Mouse (Mus musculus): Measurements from ENCODE around the gene Vmn1r170. TPM values are rescaled to one million over a fixed set of nuclear protein-coding genes. Genes with fewer than 3 reads are reported as not detected.
"Not testable (repeated sequence)": the region's sequence is repeated elsewhere in the genome, so short reads cannot be mapped to it uniquely, and the experiment has no call there.

The Vmn1r170 gene
- total RNA-seq (2021) = not detected in 2 replicates
- long read RNA-seq, experiment 1 = 0 reads
- long read RNA-seq, experiment 2 = 0 reads

DNA sequence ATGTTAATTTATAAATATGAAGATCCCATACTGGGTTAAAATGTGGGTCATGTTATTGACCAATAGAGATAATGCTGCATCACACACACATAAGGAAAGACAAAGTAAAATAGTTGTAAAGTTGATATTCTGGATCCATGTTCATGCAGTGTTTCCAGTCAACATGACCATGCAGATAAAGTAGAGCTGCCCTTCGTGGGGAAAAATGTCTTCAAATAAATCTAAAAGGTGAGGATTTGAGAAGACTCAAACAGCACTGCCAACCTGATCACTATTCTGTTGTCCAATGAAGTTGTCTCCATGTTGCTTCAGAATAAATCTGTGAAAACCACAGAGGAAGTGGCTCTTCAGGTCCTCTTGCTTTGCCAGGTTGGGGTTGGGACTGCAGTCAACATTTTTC lies at the start of gene Vmn1r170:
Gene Vmn1r170, plus strand, starts transcription at position 301 of the 400 bp plus-strand sequence.
- not testable (repeated sequence) for DNase-seq

DNA sequence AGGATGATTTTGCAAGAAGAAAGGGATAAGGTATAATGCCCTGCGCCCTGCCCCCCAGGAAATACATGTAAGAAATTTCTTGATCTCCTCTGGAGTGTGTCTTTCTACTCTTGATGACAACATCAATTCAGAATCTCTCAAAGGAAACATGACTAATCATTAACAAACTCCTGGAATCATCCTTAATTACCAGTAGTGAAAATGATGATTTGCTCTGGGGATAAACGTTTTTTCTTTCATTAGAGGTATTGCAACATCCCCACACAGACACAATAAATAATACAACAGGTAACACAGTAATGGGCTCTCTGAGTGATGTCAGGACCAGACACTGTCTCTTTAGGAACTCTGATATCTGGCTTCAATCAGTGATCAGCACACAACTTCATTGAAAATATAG lies 30.7 kb upstream of the Vmn1r170 start, which contains the start of gene Vmn1r169:
Gene Vmn1r169, plus strand, starts transcription at position 301 of the 400 bp plus-strand sequence.
- not testable (repeated sequence) for DNase-seq

DNA sequence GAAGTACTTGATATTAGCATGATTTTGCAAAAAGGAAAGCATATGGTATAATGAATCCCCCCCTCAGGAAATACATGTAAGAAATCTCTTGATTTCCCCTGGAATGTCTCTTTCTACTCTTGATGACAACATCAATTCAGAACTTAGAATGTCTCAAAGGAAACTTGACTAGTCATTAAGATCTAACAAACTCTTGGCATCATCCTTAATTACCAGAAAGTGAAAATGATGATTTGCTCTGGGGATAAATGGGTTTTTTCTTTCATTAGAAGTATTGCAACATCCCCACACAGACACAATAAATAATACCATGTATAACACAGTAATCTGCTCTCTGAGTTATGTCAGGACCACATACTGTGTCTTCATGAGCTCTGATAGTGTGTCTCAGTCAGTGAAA lies 24.4 kb downstream of the Vmn1r170 start, which contains the start of gene Vmn1r171:
Gene Vmn1r171, plus strand, starts transcription at position 301 of the 400 bp plus-strand sequence.
- no peak for DNase-seq

Other genes starting within 250 kb of the Vmn1r170 start
- not detected in 2 replicates for gene Nlrp5, start 220.3 kb upstream of the Vmn1r170 start, total RNA-seq (2021)
- not detected in 2 replicates for gene Vmn1r167, start 99.0 kb upstream of the Vmn1r170 start, total RNA-seq (2021)
- not detected in 2 replicates for gene Vmn1r168, start 66.4 kb upstream of the Vmn1r170 start, total RNA-seq (2021)
- gene Vmn1r169, start 30.6 kb upstream of the Vmn1r170 start, total RNA-seq (2021) = not detected in 2 replicates
- gene Vmn1r171, start 24.5 kb downstream of the Vmn1r170 start, total RNA-seq (2021) = not detected in 2 replicates
- gene Vmn1r172, start 52.1 kb downstream of the Vmn1r170 start, total RNA-seq (2021) = not detected in 2 replicates
- not detected in 2 replicates for gene Vmn1r173, start 94.5 kb downstream of the Vmn1r170 start, total RNA-seq (2021)
- not detected in 2 replicates for gene Vmn1r174, start 146.1 kb downstream of the Vmn1r170 start, total RNA-seq (2021)
- not detected in 2 replicates for gene Vmn1r175, start 204.5 kb downstream of the Vmn1r170 start, total RNA-seq (2021)
- not detected in 2 replicates for gene Vmn1r176, start 231.2 kb downstream of the Vmn1r170 start, total RNA-seq (2021)